Mouse (Mus musculus) spleen, adult 10 weeks (tissue): ENCODE measurements around the gene Ppat. TPM values are rescaled to one million over a fixed set of nuclear protein-coding genes. Genes with fewer than 3 reads are reported as not detected.

Experiments used
- polyA plus RNA-seq: library from polyadenylated mRNA; stranded (reverse); fragments of 350-450 nt; fragmentation: Illumina TruSeq; extraction: RNeasy Lipid Tissue Mini Kit (QIAGEN cat#74804); gene quantifications from one replicate; pipeline ENCODE4 v1.2.3, GENCODE M21; 2015; ENCODE audit warnings: low replicate concordance; ENCODE audit not compliant: insufficient read depth

The Ppat gene
- 23.8 TPM for polyA plus RNA-seq

DNA sequence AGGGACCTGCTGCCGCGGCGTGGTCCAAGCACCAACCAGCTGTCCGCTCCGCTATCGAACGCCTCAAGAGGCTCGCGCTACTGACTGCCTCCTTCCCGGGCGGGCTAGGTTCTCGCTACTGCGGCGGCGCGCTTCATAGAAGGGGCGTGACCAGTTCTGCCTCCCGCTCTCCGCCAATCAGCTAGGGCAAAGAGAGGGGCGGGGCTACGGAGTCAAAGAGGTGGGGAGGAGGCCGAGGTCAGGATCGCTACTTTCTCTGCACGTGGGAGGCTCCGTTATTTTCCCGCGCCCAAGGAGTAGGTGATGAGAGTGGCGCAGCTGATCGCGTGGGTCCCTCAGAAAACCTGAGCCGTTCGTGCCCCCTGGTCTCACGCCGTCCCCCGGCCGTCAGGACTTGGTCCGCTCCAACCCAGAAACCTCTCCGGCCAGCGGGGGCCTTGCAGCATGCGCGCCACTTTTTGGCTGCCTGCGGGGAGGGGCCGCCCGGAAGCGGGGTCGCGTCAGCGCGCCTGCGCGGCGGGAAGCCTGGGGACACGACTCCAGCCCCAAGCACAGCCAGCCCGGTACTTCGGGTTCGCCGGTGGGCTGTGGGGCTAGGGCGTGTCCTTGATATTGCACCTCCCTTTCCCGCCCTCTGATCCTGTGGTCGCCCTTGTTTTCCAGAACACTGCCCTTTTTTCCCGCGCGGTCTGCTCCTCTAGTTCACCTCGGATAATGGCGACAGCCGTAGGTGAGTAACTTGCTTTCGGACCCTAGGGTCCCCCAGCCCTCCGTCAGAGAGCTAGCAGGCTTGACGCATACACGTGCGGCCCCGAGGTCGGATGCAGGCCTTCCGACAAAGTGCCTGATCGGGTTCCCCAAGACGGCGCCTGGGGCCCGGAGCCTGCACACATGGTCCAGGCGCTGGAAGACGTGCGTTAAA is at the start of gene Ppat, which contains the start of gene Paics:
Ppat (minus strand) TSS at position 473 of the 922 bp plus-strand sequence.
Paics (plus strand) TSS at position 202 of the 922 bp plus-strand sequence.

DNA sequence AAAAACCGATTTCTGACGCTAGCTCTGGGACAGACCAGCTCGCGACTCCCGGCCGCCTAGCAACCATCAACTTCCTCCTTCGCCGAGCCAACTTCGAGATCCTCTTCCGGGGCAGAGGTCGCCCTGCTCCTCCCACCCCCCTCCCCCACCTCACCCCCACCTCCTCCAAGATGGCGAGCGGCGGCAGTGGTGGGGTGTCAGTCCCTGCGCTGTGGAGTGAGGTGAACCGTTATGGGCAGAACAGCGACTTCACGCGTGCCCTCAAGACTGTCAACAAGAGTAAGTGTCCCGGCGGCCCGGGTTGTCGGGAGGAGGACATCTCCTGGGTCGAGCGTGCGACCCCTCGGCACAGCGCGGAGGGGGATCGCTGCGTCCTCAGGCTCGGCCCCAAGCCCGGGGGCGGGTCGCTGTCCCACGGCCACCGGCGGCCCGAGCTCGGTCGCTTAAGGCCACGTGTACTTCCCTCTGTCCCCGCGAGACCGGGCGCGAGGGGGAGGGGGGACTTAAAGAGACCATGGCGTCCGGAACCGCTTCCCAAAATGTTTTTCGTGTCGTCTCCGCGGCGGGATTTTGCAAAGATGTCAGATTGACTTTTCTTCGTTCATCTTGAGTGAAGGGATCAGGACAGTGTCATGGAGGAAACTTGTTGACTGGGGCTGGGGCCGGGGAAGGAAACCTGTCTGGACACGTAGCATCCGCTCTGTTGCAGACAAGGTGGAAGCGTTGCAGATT is 23.3 kb upstream of the Ppat start, which contains the start of gene Srp72:
Srp72 (plus strand) TSS at position 130 of the 732 bp plus-strand sequence.

DNA sequence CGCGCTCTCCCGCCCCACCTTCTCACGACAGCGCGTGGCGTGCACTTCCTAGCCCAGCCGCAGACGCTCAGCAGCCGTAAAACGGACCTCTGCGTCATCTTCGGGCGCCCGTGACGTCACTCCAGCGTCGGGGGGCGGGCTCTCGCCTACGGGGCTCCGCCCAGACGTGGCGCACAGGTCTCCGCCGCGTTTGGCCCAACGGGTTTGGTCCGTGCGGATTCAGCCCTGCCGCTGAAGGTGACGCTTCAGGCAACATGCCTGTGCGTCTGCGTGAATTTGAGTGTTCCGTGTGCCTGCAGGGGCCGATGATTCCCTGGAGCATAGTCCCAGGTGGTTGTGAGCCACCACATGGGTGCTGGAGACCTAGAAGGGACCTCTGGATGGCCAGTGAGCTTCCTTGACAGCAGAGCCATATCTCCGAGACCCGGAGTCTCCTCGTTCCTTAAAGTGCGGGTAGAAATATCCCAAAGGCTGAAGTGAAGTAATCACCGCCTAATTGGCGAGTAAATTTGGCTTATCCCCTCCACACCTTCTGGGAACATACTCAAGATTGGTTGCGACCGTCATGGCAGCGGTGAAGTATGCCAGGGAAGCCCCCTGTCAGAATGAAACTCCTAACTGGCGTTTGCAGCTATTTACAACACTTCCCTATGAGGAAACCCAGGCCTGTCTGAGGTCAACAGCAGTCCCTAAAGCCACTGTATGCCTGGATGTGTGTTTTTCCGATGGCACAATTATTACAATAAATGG is 45.8 kb downstream of the Ppat start, which contains the start of gene Aasdh:
Aasdh (minus strand) TSS at position 110 of the 750 bp plus-strand sequence.

Other genes with a start within 250 kb of the Ppat start
- gene Aasdh, start 46.1 kb downstream of the Ppat start, polyA plus RNA-seq, result 45.0 TPM
- gene Paics, start 271 bp downstream of the Ppat start, polyA plus RNA-seq, result 142 TPM
- gene Srp72, start 23.1 kb upstream of the Ppat start, polyA plus RNA-seq, result 130 TPM
- 0.59 TPM for gene Arl9, start 52.5 kb upstream of the Ppat start, polyA plus RNA-seq
- gene Thegl, start 64.4 kb upstream of the Ppat start, polyA plus RNA-seq, result not detected
- gene Hopx, start 163.5 kb upstream of the Ppat start, polyA plus RNA-seq, result 22.6 TPM